Mouse (Mus musculus): ENCODE results near the gene Alg14.

DNA sequence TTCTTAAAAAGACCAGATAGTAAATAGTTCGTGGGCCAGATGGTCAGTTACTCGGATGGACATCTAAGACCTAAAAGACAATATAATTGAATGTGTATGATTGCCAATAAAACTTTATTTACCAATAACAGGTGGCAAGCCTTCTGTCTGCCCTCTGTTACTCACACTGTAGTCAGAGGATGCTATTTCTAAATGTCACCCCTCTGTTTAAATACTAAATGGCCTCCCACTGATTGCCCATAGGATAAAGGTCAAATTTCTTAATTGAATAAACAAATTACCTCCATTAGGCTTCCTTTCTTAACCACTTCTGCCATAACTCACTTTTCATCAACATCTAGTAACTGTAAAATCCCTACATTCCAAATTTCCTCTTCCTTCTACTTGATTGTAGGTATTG, 19.0 kb upstream of the Alg14 start:
- no peak for TF ChIP-seq CTCF (IDR thresholded peaks at IDR 0.05 in 2 of 3, conservative IDR thresholded peaks at IDR 0.05 in 1 of 3; ENCODE audit: control insufficient read depth in 1 of 3, insufficient read depth in 1 of 3, low read depth in 2 of 3, low read length in 3 of 3, poor library complexity in 1 of 3, severe bottlenecking in 1 of 3)
- no peak for TF ChIP-seq MAFK (IDR thresholded peaks at IDR 0.05; ENCODE audit: borderline replicate concordance, low read depth, low read length)
- TF ChIP-seq EP300 (IDR thresholded peaks at IDR 0.05; ENCODE audit: low read depth in 1 of 2, low read length in 2 of 2) = no peak
- no peak for TF ChIP-seq ETS1 (IDR thresholded peaks at IDR 0.05; ENCODE audit: low read depth, low read length)
- no peak for TF ChIP-seq ZC3H11A (IDR thresholded peaks at IDR 0.05; ENCODE audit: low read depth, low read length)
- TF ChIP-seq CHD1 (IDR thresholded peaks at IDR 0.05; ENCODE audit: low read depth, low read length) = no peak
- no peak for TF ChIP-seq USF1 (IDR thresholded peaks at IDR 0.05; ENCODE audit: low read depth, low read length)
- TF ChIP-seq POLR2A (IDR thresholded peaks at IDR 0.05; ENCODE audit: control insufficient read depth in 1 of 2, insufficient read depth in 1 of 2, low read depth in 1 of 2, low read length in 2 of 2, poor library complexity in 1 of 2) = no peak
- no peak for TF ChIP-seq ZNF384 (IDR thresholded peaks at IDR 0.05; ENCODE audit: low read depth, low read length)
- no peak for TF ChIP-seq POLR2AphosphoS5 (IDR thresholded peaks at IDR 0.05; ENCODE audit: borderline replicate concordance, low read depth, low read length)
- no peak for TF ChIP-seq ZMIZ1 (IDR thresholded peaks at IDR 0.05; ENCODE audit: low read depth, low read length)
- no peak for TF ChIP-seq E2F4 (IDR thresholded peaks at IDR 0.05; ENCODE audit: borderline replicate concordance, low read depth, low read length)
